Mouse (Mus musculus): ENCODE results near the gene Gm21725. TPM values are rescaled to one million over a fixed set of nuclear protein-coding genes. Genes with fewer than 3 reads are reported as not detected.
"Not testable (repeated sequence)": the region's sequence is repeated elsewhere in the genome, so short reads cannot be mapped to it uniquely, and the experiment has no call there.

The Gm21725 gene
- polyA plus RNA-seq (2016; fragmentation: Nextera tagmentation; extraction: Ambion mirVana) = not detected in 2 replicates

DNA sequence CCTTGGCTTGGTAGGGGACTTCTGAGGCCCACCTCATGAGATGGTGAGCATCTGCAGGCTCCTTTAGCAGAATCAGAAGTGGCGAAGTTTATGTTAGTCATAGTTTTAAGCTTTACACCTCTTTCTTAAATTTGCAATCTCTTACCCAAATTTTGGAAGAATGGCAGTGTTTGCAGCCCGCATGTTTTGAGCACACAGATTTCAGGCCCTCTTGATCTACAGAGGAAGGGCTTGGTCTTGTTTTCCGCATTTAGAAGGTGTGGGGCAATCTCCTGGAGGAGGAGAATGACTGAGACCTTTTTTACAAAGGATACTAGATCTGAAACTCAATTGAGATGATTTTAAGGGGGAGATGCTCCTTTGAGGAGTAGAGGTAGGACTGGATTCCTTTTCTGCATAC, at the start of gene Gm21725:
Gene Gm21725 (minus strand): TSS at position 101 of the 400 bp plus-strand sequence.
- DNase-seq (ENCODE audit: extremely low spot score, low spot score); H3K27me3 ChIP-seq (ENCODE audit: poor library complexity, severe bottlenecking); H3K36me3 ChIP-seq (replicated peaks); H3K4me1 ChIP-seq; H3K27ac ChIP-seq; H3K9me3 ChIP-seq; H3K4me3 ChIP-seq: not testable (repeated sequence)
- WGBS = no CpG with 5 or more reads among the region's 3 CpGs

Other genes with a start within 250 kb of the Gm21725 start
- gene Gm21891, start 215.6 kb downstream of the Gm21725 start, polyA plus RNA-seq (2016; fragmentation: Nextera tagmentation; extraction: Ambion mirVana) = not detected in 2 replicates
- not detected in 2 replicates for gene Gm21425, start 187.1 kb downstream of the Gm21725 start, polyA plus RNA-seq (2016; fragmentation: Nextera tagmentation; extraction: Ambion mirVana)
- gene Gm21828, start 125.1 kb downstream of the Gm21725 start, polyA plus RNA-seq (2016; fragmentation: Nextera tagmentation; extraction: Ambion mirVana) = not detected in 2 replicates
- not detected in 2 replicates for gene Gm21440, start 96.7 kb downstream of the Gm21725 start, polyA plus RNA-seq (2016; fragmentation: Nextera tagmentation; extraction: Ambion mirVana)
- gene Gm21454, start 96.6 kb downstream of the Gm21725 start, polyA plus RNA-seq (2016; fragmentation: Nextera tagmentation; extraction: Ambion mirVana) = not detected in 2 replicates
- not detected in 2 replicates for gene Gm21866, start 116.5 kb upstream of the Gm21725 start, polyA plus RNA-seq (2016; fragmentation: Nextera tagmentation; extraction: Ambion mirVana)
- not detected in 2 replicates for gene Gm20773, start 145.0 kb upstream of the Gm21725 start, polyA plus RNA-seq (2016; fragmentation: Nextera tagmentation; extraction: Ambion mirVana)

All from forebrain, embryonic 10.5 days (tissue).